Mouse (Mus musculus) thymus, adult 2 months (tissue): ENCODE measurements at regions not wholly inside any gene's neighbourhood (a gene's known extent, or its start where the extent isn't known, plus 50 kb on each side); places are given as distances from the start of the nearest gene placed in this dataset.

Source experiments
- DNase-seq: peaks from one replicate; pipeline ENCODE4 v3.0.0; 2021
- H3K27ac ChIP-seq: fragments of 200-500 bp; 2 replicates; pipeline ENCODE4 v1.5.1; 2012; ENCODE audit warnings: low read length, control low read depth; ENCODE audit not compliant: control insufficient read depth, insufficient read depth
- H3K27me3 ChIP-seq: fragments of 200-500 bp; 2 replicates; pipeline ENCODE4 v1.6.1; 2012; ENCODE audit warnings: mild to moderate bottlenecking, low read length, moderate library complexity, mixed read lengths; ENCODE audit not compliant: control insufficient read depth, insufficient read depth
- H3K36me3 ChIP-seq: fragments of 200-500 bp; 2 replicates; pipeline ENCODE4 v1.6.1; 2012; ENCODE audit warnings: mild to moderate bottlenecking, low read length, moderate library complexity; ENCODE audit not compliant: control insufficient read depth, insufficient read depth
- H3K4me1 ChIP-seq: fragments of 200-500 bp; replicated peaks from 2 replicates; pipeline ENCODE4 v1.6.1; 2012; ENCODE audit warnings: low read length; ENCODE audit not compliant: control insufficient read depth, insufficient read depth
- H3K4me3 ChIP-seq: fragments of 200-500 bp; 2 replicates; pipeline ENCODE4 v1.5.1; 2012; ENCODE audit warnings: mild to moderate bottlenecking, low read length, control low read depth, moderate library complexity; ENCODE audit not compliant: control insufficient read depth, insufficient read depth
- CTCF ChIP-seq: fragments of 200-500 bp; IDR thresholded peaks from 2 replicates; pipeline ENCODE4 v1.5.1; 2012; ENCODE audit warnings: mild to moderate bottlenecking, control low read depth, low read length, moderate library complexity, borderline replicate concordance; ENCODE audit not compliant: control insufficient read depth, poor library complexity, insufficient read depth; ENCODE audit errors: extremely low read depth
- POLR2A ChIP-seq: fragments of 200-500 bp; IDR thresholded peaks from 2 replicates; pipeline ENCODE4 v1.6.1; 2012; ENCODE audit warnings: mild to moderate bottlenecking, low read length, control low read depth, moderate library complexity; ENCODE audit not compliant: control insufficient read depth, poor library complexity, insufficient read depth; ENCODE audit errors: extremely low read depth
- WGBS: fragments of 180-500 bp; shearing (Covaris S2); methylation state at CpG from one replicate; pipeline ENCODE4 v1.1.7; 2018; 5-methylcytosine and 5-hydroxymethylcytosine counted together

- DNase-seq: no peak
- H3K27me3 ChIP-seq: no peaks in the 10 kb centered on the region
- TF ChIP-seq CTCF (no peak), POLR2A (no peak)
- no peaks in the 10 kb centered on the region for H3K4me1 ChIP-seq
- H3K4me3 ChIP-seq: no peak overlapping the region
- H3K27ac ChIP-seq: no peak overlapping the region
- no peaks in the 10 kb centered on the region for H3K36me3 ChIP-seq
- WGBS: 96% methylated on average over 8 of the region's 8 CpGs
Observed at GRCm38 (mm10) chr1:183637214-183637613, 219.2 kb downstream of the Hhipl2 start.

GRCm38 (mm10) chr1:183639332-183639731 is 221.3 kb downstream of the Hhipl2 start:
- Histone ChIP-seq H3K4me1 (no peaks in the 10 kb centered on the region), H3K27ac (no peak overlapping the region)

GRCm38 (mm10) chr1:183640568-183640967 is 222.6 kb downstream of the Hhipl2 start:
- DNase-seq: no peak
- TF ChIP-seq CTCF (no peak), POLR2A (no peak)
- no peaks in the 10 kb centered on the region for H3K36me3 ChIP-seq
- no peaks in the 10 kb centered on the region for H3K4me1 ChIP-seq
- WGBS: 94% methylated on average over 8 of the region's 8 CpGs
- H3K27ac ChIP-seq: no peak overlapping the region
- no peaks in the 10 kb centered on the region for H3K27me3 ChIP-seq
- H3K4me3 ChIP-seq: no peak overlapping the region

More at GRCm38 (mm10) chr1:183639332-183639731, 221.3 kb downstream of the Hhipl2 start:
- DNase-seq: no peak
- H3K27me3 ChIP-seq: no peaks in the 10 kb centered on the region
- TF ChIP-seq CTCF: no peak
- TF ChIP-seq POLR2A: no peak
- WGBS: 80% methylated on average over 7 of the region's 7 CpGs
- H3K36me3 ChIP-seq: no peaks in the 10 kb centered on the region
- H3K4me3 ChIP-seq: no peak overlapping the region

- Histone ChIP-seq H3K4me3 (no peak overlapping the region), H3K27me3 (no peaks in the 10 kb centered on the region), H3K27ac (no peak overlapping the region), H3K36me3 (no peaks in the 10 kb centered on the region), H3K4me1 (no peaks in the 10 kb centered on the region)
- TF ChIP-seq POLR2A (no peak), CTCF (no peak)
- no peak for DNase-seq
- 70% methylated on average over 2 of the region's 2 CpGs for WGBS
Observed at GRCm38 (mm10) chr1:183644001-183644400, 226.0 kb downstream of the Hhipl2 start.

GRCm38 (mm10) chr1:183653878-183654277 is 235.9 kb downstream of the Hhipl2 start:
- DNase-seq: no peak

GRCm38 (mm10) chr1:183657043-183657442 is 239.0 kb downstream of the Hhipl2 start:
- 59% methylated on average over 5 of the region's 5 CpGs for WGBS
- no peak for TF ChIP-seq POLR2A
- peak; percentile 75; the same call in 1 of the 2 replicates for TF ChIP-seq CTCF
- no peaks in the 10 kb centered on the region for H3K4me1 ChIP-seq
- H3K27ac ChIP-seq: no peak overlapping the region
- no peaks in the 10 kb centered on the region for H3K27me3 ChIP-seq
- no peak overlapping the region for H3K4me3 ChIP-seq
- no peaks in the 10 kb centered on the region for H3K36me3 ChIP-seq
- DNase-seq: peak; percentile 49

More at GRCm38 (mm10) chr1:183653878-183654277, 235.9 kb downstream of the Hhipl2 start:
- no peaks in the 10 kb centered on the region for H3K4me1 ChIP-seq
- TF ChIP-seq POLR2A (no peak), CTCF (no peak)
- no peak overlapping the region for H3K27ac ChIP-seq
- 76% methylated on average over 6 of the region's 6 CpGs for WGBS
- H3K36me3 ChIP-seq: no peaks in the 10 kb centered on the region
- H3K4me3 ChIP-seq: no peak overlapping the region
- H3K27me3 ChIP-seq: no peaks in the 10 kb centered on the region

GRCm38 (mm10) chr1:183660541-183660940 is 242.5 kb downstream of the Hhipl2 start:
- H3K4me3 ChIP-seq: no peak overlapping the region
- DNase-seq: no peak
- no peak overlapping the region for H3K27ac ChIP-seq
- H3K27me3 ChIP-seq: no peaks in the 10 kb centered on the region
- no peaks in the 10 kb centered on the region for H3K4me1 ChIP-seq
- H3K36me3 ChIP-seq: no peaks in the 10 kb centered on the region
- 90% methylated on average over 2 of the region's 2 CpGs for WGBS
- TF ChIP-seq POLR2A (no peak), CTCF (no peak)
